Mouse (Mus musculus) MEL (cell line): Measurements from ENCODE around the gene Lrp3.

Experiments used
- BHLHE40 ChIP-seq: IDR thresholded peaks from 2 replicates; pipeline ENCODE4 v1.6.1; 2012; ENCODE audit warnings: low read depth, mild to moderate bottlenecking, inconsistent platforms, low read length, improper control_type of control experiment, borderline replicate concordance
- CTCF ChIP-seq, 3 experiments: IDR thresholded peaks in 2 of 3; conservative IDR thresholded peaks in 1 of 3; 2 replicates each; pipeline ENCODE4 v1.5.1; 2011 to 2012; ENCODE audit warnings: low read length in 3 of 3, low read depth in 2 of 3, mild to moderate bottlenecking in 2 of 3, improper control_type of control experiment in 1 of 3, inconsistent platforms in 1 of 3, mixed read lengths in 1 of 3, moderate library complexity in 1 of 3; ENCODE audit not compliant: control insufficient read depth in 1 of 3, insufficient read depth in 1 of 3, poor library complexity in 1 of 3, severe bottlenecking in 1 of 3
- ELF1 ChIP-seq: IDR thresholded peaks from 2 replicates; pipeline ENCODE4 v1.6.1; 2014; ENCODE audit warnings: low read depth, mild to moderate bottlenecking, inconsistent platforms, low read length, improper control_type of control experiment, moderate library complexity
- EP300 ChIP-seq, 2 experiments: IDR thresholded peaks; 2 replicates each; pipeline ENCODE4 v1.6.1; 2011; ENCODE audit warnings: improper control_type of control experiment in 2 of 2, low read length in 2 of 2, low read depth in 1 of 2, mild to moderate bottlenecking in 1 of 2
- GATA1 ChIP-seq: IDR thresholded peaks from 2 replicates; pipeline ENCODE4 v1.6.1; 2011; ENCODE audit warnings: low read depth, low read length, improper control_type of control experiment
- JUND ChIP-seq: IDR thresholded peaks from 2 replicates; pipeline ENCODE4 v1.6.1; 2011; ENCODE audit warnings: low read depth, mild to moderate bottlenecking, improper control_type of control experiment, low read length
- KAT2A ChIP-seq: conservative IDR thresholded peaks from 2 replicates; pipeline ENCODE4 v1.6.1; 2012; ENCODE audit warnings: low read depth, low read length, improper control_type of control experiment, inconsistent platforms
- MYC ChIP-seq: IDR thresholded peaks from 2 replicates; pipeline ENCODE4 v1.6.1; 2011; ENCODE audit warnings: low read depth, mild to moderate bottlenecking, low read length, improper control_type of control experiment, moderate library complexity
- POLR2A ChIP-seq, 2 experiments: IDR thresholded peaks; 2 replicates each; pipeline ENCODE4 v1.6.1; 2011 to 2012; ENCODE audit warnings: low read length in 2 of 2, mild to moderate bottlenecking in 2 of 2, control low read depth in 1 of 2, improper control_type of control experiment in 1 of 2, low read depth in 1 of 2, moderate library complexity in 1 of 2; ENCODE audit not compliant: control insufficient read depth in 1 of 2, insufficient read depth in 1 of 2, poor library complexity in 1 of 2
- RAD21 ChIP-seq: IDR thresholded peaks from 2 replicates; pipeline ENCODE4 v1.6.1; 2011; ENCODE audit warnings: mild to moderate bottlenecking, low read depth, low read length, improper control_type of control experiment
- USF2 ChIP-seq, 2 experiments: IDR thresholded peaks; 2 replicates each; pipeline ENCODE4 v1.6.1; 2011 to 2012; ENCODE audit warnings: improper control_type of control experiment in 2 of 2, low read length in 2 of 2, borderline replicate concordance in 1 of 2, inconsistent platforms in 1 of 2, low read depth in 1 of 2, mild to moderate bottlenecking in 1 of 2; ENCODE audit not compliant: insufficient read depth in 1 of 2

- TF ChIP-seq EP300 (IDR thresholded peaks at IDR 0.05; ENCODE audit: low read depth in 1 of 2, low read length in 2 of 2) (no peak), GATA1 (no peak), CTCF (IDR thresholded peaks at IDR 0.05 in 2 of 3, conservative IDR thresholded peaks at IDR 0.05 in 1 of 3; ENCODE audit: control insufficient read depth in 1 of 3, insufficient read depth in 1 of 3, low read depth in 2 of 3, low read length in 3 of 3, poor library complexity in 1 of 3, severe bottlenecking in 1 of 3) (no peak), POLR2A (IDR thresholded peaks at IDR 0.05; ENCODE audit: control insufficient read depth in 1 of 2, insufficient read depth in 1 of 2, low read depth in 1 of 2, low read length in 2 of 2, poor library complexity in 1 of 2) (no peak), ELF1 (no peak), MYC (no peak), KAT2A (no peak), USF2 (IDR thresholded peaks at IDR 0.05; ENCODE audit: borderline replicate concordance in 1 of 2, insufficient read depth in 1 of 2, low read depth in 1 of 2, low read length in 2 of 2) (no peak), BHLHE40 (no peak), RAD21 (no peak), JUND (no peak)
These were observed 5.5 kb upstream of the Lrp3 start for GRCm38 (mm10) chr7:35220694-35221365.
